Mouse (Mus musculus): ENCODE data around the gene Bend5. TPM values are rescaled to one million over a fixed set of nuclear protein-coding genes. Genes with fewer than 3 reads are reported as not detected.

Gene Bend5
- total RNA-seq (2017): 52.7 and 56.8 TPM in 2 replicates

DNA sequence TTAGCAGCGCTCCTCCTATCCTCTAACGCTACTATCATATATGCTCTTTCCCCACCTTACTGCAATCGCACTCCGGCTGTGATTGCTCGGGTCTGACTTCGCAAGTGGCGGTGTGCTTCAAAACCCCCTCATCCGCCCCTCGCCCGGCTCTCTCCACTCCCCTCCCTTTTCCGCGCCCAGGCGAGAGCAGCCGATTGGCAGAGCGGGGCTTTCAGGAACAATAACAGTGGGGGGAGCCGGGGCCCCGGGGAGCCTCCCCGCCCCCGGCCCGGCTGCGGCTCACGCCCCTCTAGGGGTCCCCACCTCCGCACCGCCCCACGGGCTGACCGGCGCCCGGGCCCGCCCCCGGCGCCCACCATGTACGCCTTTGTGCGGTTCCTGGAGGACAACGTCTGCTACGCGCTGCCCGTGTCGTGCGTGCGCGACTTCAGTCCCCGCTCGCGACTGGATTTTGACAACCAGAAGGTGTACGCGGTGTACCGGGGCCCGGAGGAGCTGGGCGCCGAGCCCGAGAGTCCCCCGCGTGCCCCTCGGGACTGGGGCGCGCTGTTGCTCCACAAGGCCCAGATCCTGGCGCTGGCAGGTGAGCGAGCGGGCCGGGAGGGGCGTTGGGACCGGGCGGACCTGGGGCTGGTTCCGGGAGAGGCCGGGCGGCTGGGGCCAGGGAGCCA, at the start of gene Bend5:
Gene Bend5 (plus strand): TSS at position 189 of the 671 bp plus-strand sequence.
- ATAC-seq (ENCODE audit: extremely low read depth, insufficient number of reproducible peaks, low FRiP score, poor library complexity, severe bottlenecking): peak; percentile 91

- ATAC-seq (ENCODE audit: extremely low read depth, insufficient number of reproducible peaks, low FRiP score, poor library complexity, severe bottlenecking): no peak
These were observed 47.0 kb upstream of the Bend5 start for GRCm38 (mm10) chr4:111367771-111368170.

DNA sequence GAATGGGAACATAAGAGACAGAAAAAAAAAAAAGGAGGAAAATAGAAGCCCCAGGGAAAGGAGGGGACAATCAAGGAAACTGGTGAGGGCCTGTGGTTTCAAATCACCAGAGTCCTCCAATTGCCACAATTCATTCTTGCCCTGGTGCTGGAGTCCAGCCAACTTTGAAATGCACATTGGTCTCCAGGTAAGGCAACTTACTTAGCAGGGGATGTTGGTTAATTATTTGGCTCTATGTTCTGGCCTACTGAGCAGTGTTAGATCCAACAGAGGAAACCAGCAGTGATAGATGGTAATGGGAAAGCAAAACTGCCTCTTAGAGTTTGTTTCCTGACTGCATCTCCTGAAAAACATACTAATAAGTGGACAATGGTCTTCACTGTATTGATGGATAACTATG, 37.6 kb upstream of the Bend5 start:
- ATAC-seq (ENCODE audit: extremely low read depth, insufficient number of reproducible peaks, low FRiP score, poor library complexity, severe bottlenecking): no peak

GRCm38 (mm10) chr4:111378071-111378470, 36.7 kb upstream of the Bend5 start:
- no peak for ATAC-seq (ENCODE audit: extremely low read depth, insufficient number of reproducible peaks, low FRiP score, poor library complexity, severe bottlenecking)

DNA sequence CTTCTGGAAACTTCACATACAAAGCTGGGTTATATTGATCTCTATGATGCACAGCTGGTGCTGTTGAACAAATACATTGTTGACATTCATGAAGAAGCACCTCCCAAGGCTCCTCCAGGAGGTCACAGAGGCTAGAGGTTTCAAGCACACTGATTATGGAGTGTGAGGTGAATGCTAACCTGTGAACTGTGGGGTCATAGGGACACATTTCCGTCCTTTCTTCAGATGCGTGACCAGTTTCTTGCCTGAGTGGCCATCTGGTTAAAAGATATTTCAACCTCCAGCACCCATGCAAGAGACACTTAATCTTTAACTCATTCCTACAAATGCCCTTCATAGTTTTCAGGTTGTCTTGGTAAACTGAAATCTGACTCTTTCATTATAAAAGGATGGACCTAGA, 31.7 kb upstream of the Bend5 start:
- ATAC-seq (ENCODE audit: extremely low read depth, insufficient number of reproducible peaks, low FRiP score, poor library complexity, severe bottlenecking): no peak

- ATAC-seq (ENCODE audit: extremely low read depth, insufficient number of reproducible peaks, low FRiP score, poor library complexity, severe bottlenecking): no peak
These were observed 24.1 kb upstream of the Bend5 start for GRCm38 (mm10) chr4:111390736-111391135.

GRCm38 (mm10) chr4:111399784-111400183, 15.0 kb upstream of the Bend5 start:
- peak; percentile 92 for ATAC-seq (ENCODE audit: extremely low read depth, insufficient number of reproducible peaks, low FRiP score, poor library complexity, severe bottlenecking)

- no peak for ATAC-seq (ENCODE audit: extremely low read depth, insufficient number of reproducible peaks, low FRiP score, poor library complexity, severe bottlenecking)
These were observed 14.1 kb upstream of the Bend5 start for GRCm38 (mm10) chr4:111400676-111401075.

DNA sequence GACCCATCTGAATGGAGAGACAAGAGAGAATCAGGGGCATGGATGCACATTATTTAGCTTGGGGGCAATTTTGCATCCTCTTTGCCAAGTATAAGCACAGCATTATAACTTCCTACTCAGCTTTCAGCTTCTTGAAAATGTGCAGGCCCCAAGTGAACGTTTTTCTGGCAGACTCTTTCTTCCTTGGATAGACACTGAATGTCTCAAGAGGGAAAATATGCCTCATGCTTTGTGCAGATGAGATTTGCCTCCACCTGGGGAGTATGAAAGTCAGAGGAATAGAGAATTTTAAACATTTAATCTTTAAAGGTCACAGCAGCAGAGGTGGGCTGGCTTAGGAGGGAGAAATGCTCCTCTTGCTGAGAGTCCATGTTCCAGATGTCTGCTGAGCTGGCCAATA, 11.6 kb upstream of the Bend5 start:
- ATAC-seq (ENCODE audit: extremely low read depth, insufficient number of reproducible peaks, low FRiP score, poor library complexity, severe bottlenecking): no peak

GRCm38 (mm10) chr4:111410731-111411130, 4.1 kb upstream of the Bend5 start:
- no peak for ATAC-seq (ENCODE audit: extremely low read depth, insufficient number of reproducible peaks, low FRiP score, poor library complexity, severe bottlenecking)

DNA sequence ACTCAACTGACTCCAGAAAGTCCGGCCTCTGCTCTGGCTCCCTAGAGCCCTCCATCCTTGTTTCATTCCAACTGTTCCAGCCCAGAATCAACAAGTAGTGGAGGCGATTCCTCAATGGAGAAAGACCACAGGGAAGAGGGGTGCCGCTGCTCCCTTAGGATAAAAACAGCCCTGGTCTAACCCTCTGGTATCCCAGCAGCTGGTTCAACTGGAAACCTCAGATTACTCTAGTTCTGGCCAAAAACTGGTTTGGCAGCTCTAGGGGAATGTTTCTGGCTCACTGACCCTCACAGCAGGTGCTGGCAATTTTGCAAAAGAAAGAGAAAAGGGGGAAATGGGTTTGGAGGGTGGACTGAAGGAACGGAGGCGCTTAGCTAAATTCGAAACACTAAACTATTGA, 407 bp upstream of the Bend5 start:
- no peak for ATAC-seq (ENCODE audit: extremely low read depth, insufficient number of reproducible peaks, low FRiP score, poor library complexity, severe bottlenecking)

GRCm38 (mm10) chr4:111416126-111416525, 1.3 kb downstream of the Bend5 start:
- ATAC-seq (ENCODE audit: extremely low read depth, insufficient number of reproducible peaks, low FRiP score, poor library complexity, severe bottlenecking): no peak

GRCm38 (mm10) chr4:111416551-111416950, 1.7 kb downstream of the Bend5 start:
- ATAC-seq (ENCODE audit: extremely low read depth, insufficient number of reproducible peaks, low FRiP score, poor library complexity, severe bottlenecking): no peak

GRCm38 (mm10) chr4:111417716-111418115, 2.9 kb downstream of the Bend5 start:
- ATAC-seq (ENCODE audit: extremely low read depth, insufficient number of reproducible peaks, low FRiP score, poor library complexity, severe bottlenecking): no peak

DNA sequence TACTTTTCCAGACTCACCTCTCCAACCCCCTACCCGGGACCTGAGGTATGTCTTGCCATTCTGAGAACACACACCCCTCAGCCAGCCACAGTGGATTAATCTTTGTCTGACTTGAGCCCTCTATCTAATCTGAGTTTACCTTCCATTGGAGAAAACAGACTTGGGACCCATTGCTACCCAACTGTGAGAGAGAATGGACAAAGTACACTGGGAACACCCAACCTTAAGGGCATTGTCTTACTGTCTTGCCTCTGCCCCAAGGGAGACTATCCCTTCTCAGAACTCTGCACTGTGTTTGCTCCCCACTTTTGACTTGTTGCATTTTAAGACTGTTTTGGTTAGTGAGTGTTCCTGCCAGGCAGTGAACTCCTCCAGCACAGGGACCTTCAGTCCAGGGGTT, 4.7 kb downstream of the Bend5 start:
- no peak for ATAC-seq (ENCODE audit: extremely low read depth, insufficient number of reproducible peaks, low FRiP score, poor library complexity, severe bottlenecking)

GRCm38 (mm10) chr4:111420031-111420430, 5.2 kb downstream of the Bend5 start:
- ATAC-seq (ENCODE audit: extremely low read depth, insufficient number of reproducible peaks, low FRiP score, poor library complexity, severe bottlenecking): no peak

- no peak for ATAC-seq (ENCODE audit: extremely low read depth, insufficient number of reproducible peaks, low FRiP score, poor library complexity, severe bottlenecking)
These were observed 6.1 kb downstream of the Bend5 start for GRCm38 (mm10) chr4:111420955-111421354.

GRCm38 (mm10) chr4:111421785-111422184, 7.0 kb downstream of the Bend5 start:
- no peak for ATAC-seq (ENCODE audit: extremely low read depth, insufficient number of reproducible peaks, low FRiP score, poor library complexity, severe bottlenecking)

- no peak for ATAC-seq (ENCODE audit: extremely low read depth, insufficient number of reproducible peaks, low FRiP score, poor library complexity, severe bottlenecking)
These were observed 9.7 kb downstream of the Bend5 start for GRCm38 (mm10) chr4:111424371-111424950.

DNA sequence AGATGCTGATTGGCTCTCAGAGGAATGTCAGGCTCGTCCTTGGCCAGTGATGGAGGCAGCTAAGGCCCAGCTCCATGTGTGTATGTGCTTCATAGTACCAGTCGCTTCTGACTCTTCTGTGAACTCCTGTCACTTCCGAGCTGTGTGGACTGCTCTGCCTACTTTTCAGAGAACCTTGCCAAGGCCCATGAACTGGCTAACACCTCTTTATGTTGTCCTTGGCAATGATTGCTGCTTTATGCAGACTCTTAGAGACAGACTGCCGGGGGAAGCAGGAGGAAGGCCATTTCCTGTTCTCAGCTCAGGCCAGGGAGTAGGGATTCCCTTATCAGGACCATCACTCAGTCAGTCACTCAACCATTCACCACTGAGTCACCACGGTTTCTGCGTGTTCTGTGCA, 10.4 kb downstream of the Bend5 start:
- no peak for ATAC-seq (ENCODE audit: extremely low read depth, insufficient number of reproducible peaks, low FRiP score, poor library complexity, severe bottlenecking)

DNA sequence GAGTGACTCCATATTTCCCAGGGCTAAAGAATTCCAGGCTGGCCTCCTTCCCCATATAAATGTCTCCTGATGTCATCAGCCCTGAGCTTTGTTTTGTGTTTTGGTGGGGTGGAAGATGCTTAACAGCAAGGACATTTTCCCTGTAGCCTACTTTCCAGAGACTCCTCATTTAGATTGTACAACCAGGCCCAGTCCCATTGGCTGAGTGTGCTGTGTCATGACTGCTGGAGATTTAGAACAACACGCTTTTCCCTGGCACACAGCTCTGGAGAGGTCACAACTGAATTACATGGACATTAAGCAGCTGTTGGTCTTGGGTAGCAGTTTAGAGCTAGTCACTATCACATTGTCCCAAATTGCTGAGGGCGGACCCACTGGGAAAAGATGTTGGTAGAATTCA, 16.4 kb downstream of the Bend5 start:
- no peak for ATAC-seq (ENCODE audit: extremely low read depth, insufficient number of reproducible peaks, low FRiP score, poor library complexity, severe bottlenecking)

Measured in neutrophil, adult 5-6 weeks (primary cell).